Mouse (Mus musculus): ENCODE data around the gene Necab3. TPM values are rescaled to one million over a fixed set of nuclear protein-coding genes. Genes with fewer than 3 reads are reported as not detected.
A peak's percentile ranks its signal among the peaks of the same experiment; 100 is the strongest.

The Necab3 gene
- polyA plus RNA-seq, 1 experiment from 2014 or later = 2.8 TPM

DNA sequence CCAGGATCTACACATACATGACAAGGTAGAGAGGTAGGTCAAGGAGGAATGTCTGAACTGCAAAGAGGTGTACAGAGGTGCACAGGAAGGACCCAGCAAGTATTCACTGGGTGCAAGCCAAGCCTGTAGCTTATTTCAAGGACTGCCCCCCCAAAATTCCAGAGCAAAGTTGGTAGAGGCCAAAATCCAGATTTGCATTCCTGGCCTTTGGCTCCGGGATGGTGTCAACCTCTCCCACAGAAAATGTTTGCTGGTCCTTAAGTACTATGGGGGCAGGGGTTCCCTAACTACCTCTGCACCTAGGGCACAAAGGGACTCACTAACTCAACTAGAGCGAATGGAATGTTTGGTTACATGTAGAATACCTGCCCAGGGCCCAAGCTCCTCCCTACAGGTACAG, 9.1 kb upstream of the Necab3 start:
- ATAC-seq (ENCODE audit: low FRiP score, low TSS enrichment) = no peak
- Histone ChIP-seq H3K9ac (replicated peaks; ENCODE audit: low read length) (peak overlapping the region; percentile 72), H3K9me3 (ENCODE audit: low read length) (no peaks in the 10 kb centered on the region), H3K36me3 (ENCODE audit: insufficient read depth, low read length) (peaks cover 10% of the 10 kb centered on the region), H3K27me3 (ENCODE audit: insufficient read depth, low read length) (no peaks in the 10 kb centered on the region), H3K4me2 (replicated peaks; ENCODE audit: low read depth, low read length) (peak overlapping the region; percentile 69), H3K4me1 (ENCODE audit: insufficient read depth, low read length) (peaks cover 39% of the 10 kb centered on the region), H3K4me3 (ENCODE audit: low read length) (peak overlapping the region; percentile 72), H3K27ac (ENCODE audit: low read length) (peak overlapping the region; percentile 81)
- WGBS = 63% methylated on average over 2 of the region's 2 CpGs

DNA sequence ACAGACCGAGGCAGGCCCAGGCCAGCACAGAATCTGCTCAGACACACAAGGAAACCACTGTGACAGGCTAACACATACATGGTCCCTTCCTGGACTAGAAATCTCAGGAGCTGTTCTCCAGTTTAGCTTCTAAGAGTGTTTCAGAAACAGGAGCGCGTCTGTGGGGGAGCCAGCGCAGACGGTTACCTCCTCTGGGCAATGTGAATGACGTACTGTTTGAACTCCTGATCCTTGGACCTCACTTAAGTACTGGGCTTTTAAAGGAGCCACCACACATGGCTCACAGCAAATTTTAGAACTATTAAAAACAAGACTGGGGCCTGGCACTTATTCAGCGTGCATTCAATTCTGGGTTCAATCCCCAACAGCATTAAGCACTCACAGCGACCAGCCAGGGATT, 8.0 kb upstream of the Necab3 start:
- H3K4me3 ChIP-seq (ENCODE audit: low read length) = no peak overlapping the region
- no peak for ATAC-seq (ENCODE audit: low FRiP score, low TSS enrichment)
- H3K9ac ChIP-seq (replicated peaks; ENCODE audit: low read length) = 0 out of 2 replicates have a peak overlapping the region, but pooled peaks have one; percentile 24
- no peaks in the 10 kb centered on the region for H3K27me3 ChIP-seq (ENCODE audit: insufficient read depth, low read length)
- 28% methylated on average over 8 of the region's 8 CpGs for WGBS
- H3K4me1 ChIP-seq (ENCODE audit: insufficient read depth, low read length) = peaks cover 39% of the 10 kb centered on the region
- H3K9me3 ChIP-seq (ENCODE audit: low read length) = no peaks in the 10 kb centered on the region
- no peak overlapping the region for H3K27ac ChIP-seq (ENCODE audit: low read length)
- H3K4me2 ChIP-seq (replicated peaks; ENCODE audit: low read depth, low read length) = no peak overlapping the region
- peaks cover 19% of the 10 kb centered on the region for H3K36me3 ChIP-seq (ENCODE audit: insufficient read depth, low read length)

DNA sequence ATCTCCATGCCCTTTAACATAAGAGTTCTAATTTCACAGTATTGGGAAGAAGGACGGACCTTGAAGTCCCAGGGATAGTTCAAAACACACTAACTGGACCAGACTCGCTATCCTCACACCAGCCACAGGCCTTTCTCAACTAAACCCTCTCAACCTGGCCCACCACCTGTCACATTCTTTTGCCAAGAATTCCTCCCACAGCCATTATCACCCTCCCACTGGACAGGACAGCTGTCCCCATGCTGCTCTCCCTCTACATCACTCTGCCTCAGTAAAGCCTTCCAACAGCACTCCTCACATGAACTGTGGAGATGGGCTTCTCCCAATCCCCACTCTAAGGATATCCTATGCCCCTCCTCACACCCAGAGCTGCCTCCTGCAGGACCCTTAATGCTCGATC, 6.9 kb upstream of the Necab3 start:
- ATAC-seq (ENCODE audit: low FRiP score, low TSS enrichment) = no peak
- H3K27ac ChIP-seq (ENCODE audit: low read length) = no peak overlapping the region; the same call in 1 of the 2 replicates
- H3K36me3 ChIP-seq (ENCODE audit: insufficient read depth, low read length) = peaks cover 26% of the 10 kb centered on the region
- H3K9ac ChIP-seq (replicated peaks; ENCODE audit: low read length) = no peak overlapping the region
- no peaks in the 10 kb centered on the region for H3K27me3 ChIP-seq (ENCODE audit: insufficient read depth, low read length)
- H3K9me3 ChIP-seq (ENCODE audit: low read length) = no peaks in the 10 kb centered on the region
- H3K4me1 ChIP-seq (ENCODE audit: insufficient read depth, low read length) = peaks cover 33% of the 10 kb centered on the region
- 59% methylated on average over 3 of the region's 3 CpGs for WGBS
- no peak overlapping the region for H3K4me2 ChIP-seq (replicated peaks; ENCODE audit: low read depth, low read length)
- H3K4me3 ChIP-seq (ENCODE audit: low read length) = no peak overlapping the region

DNA sequence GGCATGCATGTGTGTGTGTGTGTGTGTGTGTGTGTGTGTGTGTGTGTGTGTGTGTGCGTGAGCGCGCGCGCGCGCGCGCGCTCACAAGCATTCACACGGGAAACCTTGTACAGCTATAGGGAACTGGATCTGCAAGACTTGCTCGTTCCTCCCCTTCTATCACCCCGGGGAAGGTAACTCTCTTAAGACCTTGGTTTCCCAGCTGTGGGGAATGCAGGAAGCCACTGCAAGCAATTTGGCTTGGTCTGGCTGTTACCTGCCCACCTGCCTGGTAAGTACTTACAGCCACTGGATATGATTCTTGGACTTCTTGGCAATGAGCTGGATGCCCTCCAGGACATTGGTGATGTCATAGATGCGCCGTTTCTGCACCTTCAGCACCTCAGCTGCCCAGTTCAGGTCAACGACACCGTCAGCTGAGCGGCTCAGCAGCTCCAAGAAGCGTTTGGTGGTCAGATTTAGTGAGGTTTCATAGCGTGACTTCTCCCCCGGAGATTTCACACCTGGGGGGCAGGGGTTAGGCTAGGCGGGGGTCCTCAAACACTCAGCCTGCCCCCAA, 5.0 kb upstream of the Necab3 start:
- no peak for ATAC-seq (ENCODE audit: low FRiP score, low TSS enrichment)
- 82% methylated on average over 22 of the region's 22 CpGs for WGBS
- Histone ChIP-seq H3K4me1 (ENCODE audit: insufficient read depth, low read length) (peaks cover 28% of the 10 kb centered on the region), H3K27ac (ENCODE audit: low read length) (no peak overlapping the region), H3K4me2 (replicated peaks; ENCODE audit: low read depth, low read length) (no peak overlapping the region), H3K9me3 (ENCODE audit: low read length) (no peaks in the 10 kb centered on the region), H3K4me3 (ENCODE audit: low read length) (no peak overlapping the region), H3K9ac (replicated peaks; ENCODE audit: low read length) (no peak overlapping the region), H3K36me3 (ENCODE audit: insufficient read depth, low read length) (peaks cover 26% of the 10 kb centered on the region), H3K27me3 (ENCODE audit: insufficient read depth, low read length) (no peaks in the 10 kb centered on the region)

DNA sequence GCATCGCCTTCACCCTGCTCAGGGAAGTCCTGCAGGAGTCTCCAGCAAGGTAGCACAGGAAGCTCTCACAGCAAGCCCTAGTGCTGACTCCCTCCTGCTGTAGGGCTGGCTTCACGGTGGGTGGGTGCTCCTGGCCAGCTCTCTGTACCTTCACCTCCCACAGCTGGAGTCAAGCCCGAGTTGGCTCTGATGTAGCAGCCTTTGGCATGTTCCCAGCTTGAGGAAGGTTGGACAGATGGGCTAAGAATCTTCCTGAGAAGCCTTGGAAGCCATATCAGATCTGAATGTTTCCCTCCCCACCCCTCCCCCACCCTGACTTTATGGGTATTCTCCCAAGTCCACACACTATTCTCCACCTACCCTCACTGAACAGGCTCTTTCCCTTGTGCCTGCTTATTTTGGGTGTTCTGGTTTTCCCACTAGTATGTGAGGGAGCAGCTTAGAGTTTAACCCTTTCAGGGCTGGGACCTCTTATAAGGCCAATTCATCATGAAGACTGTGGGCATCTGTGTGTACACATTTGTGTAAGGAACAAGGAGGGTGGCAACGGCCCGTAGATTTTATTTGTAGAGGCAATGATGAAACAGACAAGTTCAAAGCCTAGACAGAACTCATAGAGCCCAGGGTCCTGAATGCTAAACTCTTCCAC, 1.4 kb downstream of the Necab3 start:
- no peak for ATAC-seq (ENCODE audit: low FRiP score, low TSS enrichment)

DNA sequence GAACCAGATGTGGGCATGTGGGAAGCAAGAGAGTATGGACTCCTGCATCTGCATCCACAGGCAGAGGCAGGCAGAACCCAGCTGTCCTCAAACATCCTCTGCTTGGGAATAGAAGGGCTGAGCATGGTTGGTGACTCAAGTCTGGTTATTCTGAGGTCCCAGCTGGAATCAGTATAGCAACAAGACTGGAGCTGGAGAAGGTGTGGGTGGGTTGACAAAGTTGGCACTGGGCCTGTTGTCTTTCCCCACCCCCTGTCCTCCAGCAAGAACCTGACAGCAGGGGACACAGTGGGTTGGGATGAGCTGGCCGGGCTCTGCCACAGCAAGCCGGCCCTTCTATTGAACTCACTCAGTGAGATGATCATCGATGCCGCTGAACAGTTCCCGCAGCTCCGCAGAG, 3.5 kb downstream of the Necab3 start:
- 88% methylated on average over 6 of the region's 6 CpGs for WGBS
- Histone ChIP-seq H3K4me2 (replicated peaks; ENCODE audit: low read depth, low read length) (no peak overlapping the region), H3K27ac (ENCODE audit: low read length) (no peak overlapping the region), H3K4me3 (ENCODE audit: low read length) (no peak overlapping the region), H3K9ac (replicated peaks; ENCODE audit: low read length) (no peak overlapping the region), H3K27me3 (ENCODE audit: insufficient read depth, low read length) (peaks cover 21% of the 10 kb centered on the region), H3K4me1 (ENCODE audit: insufficient read depth, low read length) (peaks cover 30% of the 10 kb centered on the region), H3K36me3 (ENCODE audit: insufficient read depth, low read length) (no peaks in the 10 kb centered on the region), H3K9me3 (ENCODE audit: low read length) (no peaks in the 10 kb centered on the region)
- ATAC-seq (ENCODE audit: low FRiP score, low TSS enrichment) = no peak

More for the DNA sequence above, 1.4 kb downstream of the Necab3 start:
- Histone ChIP-seq H3K27ac (ENCODE audit: low read length) (no peak overlapping the region), H3K9ac (replicated peaks; ENCODE audit: low read length) (no peak overlapping the region), H3K4me3 (ENCODE audit: low read length) (no peak overlapping the region), H3K9me3 (ENCODE audit: low read length) (no peaks in the 10 kb centered on the region), H3K27me3 (ENCODE audit: insufficient read depth, low read length) (0 out of 2 replicates have a peak, but pooled peaks cover 1% of the 10 kb centered on the region), H3K36me3 (ENCODE audit: insufficient read depth, low read length) (peaks cover 11% of the 10 kb centered on the region), H3K4me1 (ENCODE audit: insufficient read depth, low read length) (peaks cover 24% of the 10 kb centered on the region), H3K4me2 (replicated peaks; ENCODE audit: low read depth, low read length) (no peak overlapping the region)
- 39% methylated on average over 5 of the region's 5 CpGs for WGBS

DNA sequence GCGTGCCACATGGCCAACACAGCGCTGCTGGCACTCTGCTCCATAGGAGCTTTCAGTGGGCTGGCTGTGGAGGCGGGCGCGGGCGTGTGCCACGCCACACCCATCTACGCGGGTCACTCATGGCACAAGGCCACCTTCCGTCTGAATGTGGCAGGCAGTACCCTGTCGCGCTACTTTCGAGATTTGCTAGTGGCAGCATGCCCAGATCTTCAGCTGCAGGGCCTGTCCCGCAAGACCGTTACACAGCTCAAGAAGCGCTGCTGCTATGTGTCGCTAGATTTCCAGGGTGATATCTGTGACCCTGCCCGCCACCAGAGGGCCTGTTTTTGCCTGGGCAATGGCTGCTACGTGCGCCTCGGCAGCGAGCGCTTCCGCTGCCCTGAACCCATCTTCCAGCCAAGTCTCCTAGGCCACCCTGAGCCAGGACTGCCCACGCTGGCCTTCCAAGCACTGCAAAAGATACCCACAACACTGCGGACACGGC, 6.2 kb downstream of the Necab3 start:
- Histone ChIP-seq H3K4me1 (ENCODE audit: insufficient read depth, low read length) (peaks cover 31% of the 10 kb centered on the region), H3K27me3 (ENCODE audit: insufficient read depth, low read length) (peaks cover 25% of the 10 kb centered on the region), H3K36me3 (ENCODE audit: insufficient read depth, low read length) (no peaks in the 10 kb centered on the region), H3K9ac (replicated peaks; ENCODE audit: low read length) (no peak overlapping the region), H3K9me3 (ENCODE audit: low read length) (no peaks in the 10 kb centered on the region), H3K27ac (ENCODE audit: low read length) (no peak overlapping the region), H3K4me2 (replicated peaks; ENCODE audit: low read depth, low read length) (peak overlapping the region; percentile 50), H3K4me3 (ENCODE audit: low read length) (peak overlapping the region; percentile 15)
- 24% methylated on average over 27 of the region's 27 CpGs for WGBS
- ATAC-seq (ENCODE audit: low FRiP score, low TSS enrichment) = peak; percentile 40

DNA sequence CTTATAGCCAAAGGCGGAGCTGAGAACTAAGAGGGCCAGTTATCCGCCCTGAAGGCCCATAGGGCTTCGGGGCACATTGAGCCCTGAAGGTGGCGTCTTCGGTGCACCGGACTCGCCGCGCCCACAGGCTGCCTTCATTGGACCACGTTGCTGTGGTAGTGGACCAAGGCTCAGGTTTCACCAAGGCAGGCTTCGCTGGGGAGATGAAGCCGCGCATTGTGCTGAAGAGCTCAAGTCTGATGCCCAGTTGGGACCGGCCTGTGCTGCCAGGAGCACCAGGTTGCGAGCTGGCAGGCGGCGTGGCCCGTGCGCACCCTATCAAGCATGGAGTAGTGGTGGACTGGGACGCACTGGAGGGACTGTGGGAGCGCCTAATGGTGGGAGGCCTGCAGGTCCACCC, 6.8 kb downstream of the Necab3 start:
- Histone ChIP-seq H3K4me2 (replicated peaks; ENCODE audit: low read depth, low read length) (peak overlapping the region; percentile 50), H3K4me1 (ENCODE audit: insufficient read depth, low read length) (peaks cover 25% of the 10 kb centered on the region), H3K27me3 (ENCODE audit: insufficient read depth, low read length) (peaks cover 25% of the 10 kb centered on the region), H3K36me3 (ENCODE audit: insufficient read depth, low read length) (no peaks in the 10 kb centered on the region), H3K27ac (ENCODE audit: low read length) (no peak overlapping the region), H3K4me3 (ENCODE audit: low read length) (peak overlapping the region; percentile 15), H3K9ac (replicated peaks; ENCODE audit: low read length) (no peak overlapping the region), H3K9me3 (ENCODE audit: low read length) (no peaks in the 10 kb centered on the region)
- peak; percentile 29 for ATAC-seq (ENCODE audit: low FRiP score, low TSS enrichment)
- 32% methylated on average over 21 of the region's 21 CpGs for WGBS

DNA sequence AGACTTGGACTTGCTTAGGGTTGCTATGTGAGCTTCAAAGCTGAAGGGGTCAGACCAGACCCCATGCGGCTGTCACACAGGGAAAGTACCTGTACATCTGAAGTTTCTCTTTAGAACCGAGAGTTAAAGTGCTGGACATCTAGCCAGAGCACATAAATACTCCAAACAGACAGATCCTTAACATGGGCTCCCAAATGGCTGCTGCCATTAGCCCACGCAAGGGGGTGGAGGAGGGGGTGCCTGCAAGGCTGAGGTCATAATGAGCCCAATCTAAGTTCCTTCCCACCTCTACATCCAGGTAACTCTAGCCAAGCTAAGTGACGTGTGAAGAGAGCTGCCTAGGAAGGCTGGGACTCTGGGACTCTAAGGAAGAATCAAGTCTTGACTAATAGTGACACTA, 7.2 kb downstream of the Necab3 start, which contains the start of gene Actl10:
Gene Actl10 (plus strand): TSS at position 301 of the 400 bp plus-strand sequence.
- 66% methylated on average over 4 of the region's 4 CpGs for WGBS
- Histone ChIP-seq H3K9me3 (ENCODE audit: low read length) (no peaks in the 10 kb centered on the region), H3K27me3 (ENCODE audit: insufficient read depth, low read length) (peaks cover 25% of the 10 kb centered on the region), H3K9ac (replicated peaks; ENCODE audit: low read length) (no peak within 1 kb of the TSS), H3K36me3 (ENCODE audit: insufficient read depth, low read length) (no peaks in the 10 kb centered on the region), H3K4me3 (ENCODE audit: low read length) (peak within 1 kb of the TSS; percentile 15), H3K4me1 (ENCODE audit: insufficient read depth, low read length) (peaks cover 24% of the 10 kb centered on the region), H3K4me2 (replicated peaks; ENCODE audit: low read depth, low read length) (peak within 1 kb of the TSS; percentile 50), H3K27ac (ENCODE audit: low read length) (no peak within 1 kb of the TSS)
- no peak for ATAC-seq (ENCODE audit: low FRiP score, low TSS enrichment)

DNA sequence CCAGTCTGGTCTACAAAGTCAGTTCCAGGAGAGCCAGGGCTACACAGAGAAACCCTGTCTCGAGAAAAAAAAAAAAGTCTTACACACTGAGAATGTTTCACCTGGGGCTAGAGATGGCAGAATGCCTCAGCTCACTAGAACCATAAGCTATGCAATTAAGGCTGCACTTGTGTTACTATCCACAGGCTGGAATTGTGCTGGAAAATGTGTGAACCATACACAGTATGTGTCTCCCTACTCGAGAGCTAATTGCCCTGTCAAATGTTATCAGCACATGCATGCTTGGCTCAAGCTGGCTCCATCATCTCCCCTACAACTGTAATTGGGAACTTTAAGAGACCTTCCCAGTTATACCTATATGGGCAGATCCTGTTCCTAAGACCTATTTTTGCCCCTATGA, 7.8 kb downstream of the Necab3 start:
- no peak overlapping the region for H3K4me3 ChIP-seq (ENCODE audit: low read length)
- peaks cover 24% of the 10 kb centered on the region for H3K4me1 ChIP-seq (ENCODE audit: insufficient read depth, low read length)
- no peak overlapping the region for H3K4me2 ChIP-seq (replicated peaks; ENCODE audit: low read depth, low read length)
- H3K9me3 ChIP-seq (ENCODE audit: low read length) = no peaks in the 10 kb centered on the region
- H3K27ac ChIP-seq (ENCODE audit: low read length) = no peak overlapping the region
- 86% methylated on average over 2 of the region's 2 CpGs for WGBS
- no peak overlapping the region for H3K9ac ChIP-seq (replicated peaks; ENCODE audit: low read length)
- ATAC-seq (ENCODE audit: low FRiP score, low TSS enrichment) = no peak
- no peaks in the 10 kb centered on the region for H3K36me3 ChIP-seq (ENCODE audit: insufficient read depth, low read length)
- H3K27me3 ChIP-seq (ENCODE audit: insufficient read depth, low read length) = peaks cover 25% of the 10 kb centered on the region

Data from kidney, embryonic 16.5 days (tissue).